Mouse (Mus musculus) heart, embryonic 16.5 days (tissue): ENCODE data around the gene Stk17b. TPM values are rescaled to one million over a fixed set of nuclear protein-coding genes. Genes with fewer than 3 reads are reported as not detected.
"Not testable (repeated sequence)": the region's sequence is repeated elsewhere in the genome, so short reads cannot be mapped to it uniquely, and the experiment has no call there.

Experiments used
- ATAC-seq: fragments of 200-750 bp; cut with Nextera tagmentation; replicated peaks from 2 replicates; pipeline ENCODE4 v1.8.0; 2017; ENCODE audit warnings: moderate number of reproducible peaks; ENCODE audit not compliant: insufficient read depth, low FRiP score; ENCODE audit errors: extremely low read depth
- H3K27ac ChIP-seq: fragments of 300-500 bp; sonication (generic); 2 replicates; pipeline ENCODE4 v1.5.1; 2014; ENCODE audit warnings: mild to moderate bottlenecking, low read length, control low read depth, moderate library complexity
- H3K27me3 ChIP-seq: fragments of 300-500 bp; sonication (generic); 2 replicates; pipeline ENCODE4 v1.6.1; 2014; ENCODE audit warnings: low read length, mixed read lengths; ENCODE audit not compliant: control insufficient read depth, insufficient read depth
- H3K36me3 ChIP-seq: fragments of 300-500 bp; sonication (generic); 2 replicates; pipeline ENCODE4 v1.6.1; 2014; ENCODE audit not compliant: control insufficient read depth, insufficient read depth
- H3K4me1 ChIP-seq: fragments of 300-500 bp; sonication (generic); 2 replicates; pipeline ENCODE4 v1.6.1; 2014; ENCODE audit warnings: low read length, mixed read lengths; ENCODE audit not compliant: control insufficient read depth, insufficient read depth
- H3K4me2 ChIP-seq: fragments of 300-500 bp; sonication (generic); 2 replicates; pipeline ENCODE4 v1.6.1; 2014; ENCODE audit warnings: low read depth, mild to moderate bottlenecking, control low read depth, low read length
- H3K4me3 ChIP-seq: fragments of 300-500 bp; sonication (generic); 2 replicates; pipeline ENCODE4 v1.5.1; 2014; ENCODE audit warnings: mild to moderate bottlenecking, control low read depth, low read length
- H3K9ac ChIP-seq: fragments of 300-500 bp; sonication (generic); 2 replicates; pipeline ENCODE4 v1.6.1; 2014; ENCODE audit warnings: low read length, control low read depth
- H3K9me3 ChIP-seq: fragments of 300-500 bp; sonication (generic); replicated peaks from 2 replicates; pipeline ENCODE4 v1.6.1; 2016; ENCODE audit warnings: low read length; ENCODE audit not compliant: control insufficient read depth
- WGBS: fragments of 180-500 bp; shearing (Covaris S2); extraction: QIAGEN DNeasy Blood & Tissue Kit; methylation state at CpG from one replicate; pipeline ENCODE4 v1.1.7; 2014; 5-methylcytosine and 5-hydroxymethylcytosine counted together
- polyA plus RNA-seq: library from polyadenylated mRNA; unstranded; fragments of >200 nt; fragmentation: Nextera tagmentation; extraction: Ambion mirVana; gene quantifications from 2 replicates; pipeline ENCODE4 v1.2.1, GENCODE M21; 2015

Gene Stk17b
- polyA plus RNA-seq, 1 experiment from 2014 or later, result 20.2 TPM

- Histone ChIP-seq H3K4me3 (no peak overlapping the region), H3K36me3 (no peaks in the 10 kb centered on the region), H3K27me3 (no peaks in the 10 kb centered on the region), H3K4me1 (peaks cover 8% of the 10 kb centered on the region; the same call in 1 of the 2 replicates), H3K4me2 (no peak overlapping the region), H3K9ac (no peak overlapping the region), H3K27ac (no peak overlapping the region), H3K9me3 (no peaks in the 10 kb centered on the region)
- 92% methylated on average over 2 of the region's 2 CpGs for WGBS
- no peak for ATAC-seq
Measured at GRCm38 (mm10) chr1:53726883-53727282, 58.1 kb downstream of the Stk17b start.

- ATAC-seq, result no peak
- H3K27me3 ChIP-seq, result no peaks in the 10 kb centered on the region
- H3K4me3 ChIP-seq, result no peak overlapping the region
- no peaks in the 10 kb centered on the region for H3K36me3 ChIP-seq
- H3K9ac ChIP-seq, result no peak overlapping the region
- no peak overlapping the region for H3K27ac ChIP-seq
- no peaks in the 10 kb centered on the region for H3K4me1 ChIP-seq
- no peaks in the 10 kb centered on the region for H3K9me3 ChIP-seq
- no peak overlapping the region for H3K4me2 ChIP-seq
Measured at GRCm38 (mm10) chr1:53721353-53721752, 63.7 kb downstream of the Stk17b start.

- Histone ChIP-seq H3K9ac (no peak overlapping the region), H3K27me3 (no peaks in the 10 kb centered on the region), H3K9me3 (no peaks in the 10 kb centered on the region), H3K4me2 (no peak overlapping the region), H3K36me3 (no peaks in the 10 kb centered on the region), H3K4me1 (no peaks in the 10 kb centered on the region), H3K27ac (no peak overlapping the region), H3K4me3 (no peak overlapping the region)
- no peak for ATAC-seq
- 64% methylated on average over 5 of the region's 5 CpGs for WGBS
Measured at GRCm38 (mm10) chr1:53720601-53721351, 64.2 kb downstream of the Stk17b start.

- Histone ChIP-seq H3K36me3 (no peaks in the 10 kb centered on the region), H3K9ac (no peak overlapping the region), H3K9me3 (no peaks in the 10 kb centered on the region), H3K4me1 (no peaks in the 10 kb centered on the region), H3K4me2 (no peak overlapping the region), H3K27ac (no peak overlapping the region), H3K4me3 (no peak overlapping the region), H3K27me3 (no peaks in the 10 kb centered on the region)
- ATAC-seq, result no peak
- 81% methylated on average over 1 of the region's 1 CpGs for WGBS
Measured at GRCm38 (mm10) chr1:53715966-53716515, 69.0 kb downstream of the Stk17b start.

GRCm38 (mm10) chr1:53715446-53715845 lies 69.6 kb downstream of the Stk17b start:
- no peak for ATAC-seq
- 3% methylated on average over 4 of the region's 4 CpGs for WGBS

GRCm38 (mm10) chr1:53713383-53713782 lies 71.6 kb downstream of the Stk17b start:
- not testable (repeated sequence) for H3K4me1 ChIP-seq, H3K27me3 ChIP-seq, H3K27ac ChIP-seq, H3K9me3 ChIP-seq, H3K36me3 ChIP-seq, H3K4me2 ChIP-seq, ATAC-seq, H3K4me3 ChIP-seq, H3K9ac ChIP-seq
- WGBS, result 32% methylated on average over 2 of the region's 3 CpGs

More at GRCm38 (mm10) chr1:53715446-53715845, 69.6 kb downstream of the Stk17b start:
- Histone ChIP-seq H3K9me3 (no peaks in the 10 kb centered on the region), H3K27me3 (no peaks in the 10 kb centered on the region), H3K9ac (no peak overlapping the region), H3K4me3 (no peak overlapping the region), H3K36me3 (no peaks in the 10 kb centered on the region), H3K4me1 (no peaks in the 10 kb centered on the region), H3K4me2 (no peak overlapping the region), H3K27ac (no peak overlapping the region)

- Histone ChIP-seq H3K4me2 (no peak overlapping the region), H3K9ac (no peak overlapping the region), H3K4me1 (peaks cover 6% of the 10 kb centered on the region), H3K27ac (no peak overlapping the region), H3K4me3 (no peak overlapping the region), H3K36me3 (no peaks in the 10 kb centered on the region), H3K27me3 (no peaks in the 10 kb centered on the region), H3K9me3 (no peaks in the 10 kb centered on the region)
- no peak for ATAC-seq
- 87% methylated on average over 9 of the region's 9 CpGs for WGBS
Measured at GRCm38 (mm10) chr1:53711069-53711468, 74.0 kb downstream of the Stk17b start.

- H3K4me1 ChIP-seq, result not testable (repeated sequence)
- 79% methylated on average over 5 of the region's 5 CpGs for WGBS
Measured at GRCm38 (mm10) chr1:53709602-53710001, 75.4 kb downstream of the Stk17b start.

More at GRCm38 (mm10) chr1:53709602-53710001, 75.4 kb downstream of the Stk17b start:
- not testable (repeated sequence) for H3K4me2 ChIP-seq, H3K36me3 ChIP-seq, H3K9me3 ChIP-seq, ATAC-seq, H3K4me3 ChIP-seq, H3K27ac ChIP-seq, H3K9ac ChIP-seq, H3K27me3 ChIP-seq
